Mouse (Mus musculus) spleen, embryonic (tissue): ENCODE measurements at regions not wholly inside any gene's neighbourhood (a gene's known extent, or its start where the extent isn't known, plus 50 kb on each side); places are given as distances from the start of the nearest gene placed in this dataset.
"Not testable (repeated sequence)": the region's sequence is repeated elsewhere in the genome, so short reads cannot be mapped to it uniquely, and the experiment has no call there.

ENCODE experiments used
- CTCF ChIA-PET: fragments of 350-600 bp; sonication (Branson Sonifier 250); formaldehyde crosslinking; loops from one replicate; lab custom pipeline; 2022; lab: Charles Lee

DNA sequence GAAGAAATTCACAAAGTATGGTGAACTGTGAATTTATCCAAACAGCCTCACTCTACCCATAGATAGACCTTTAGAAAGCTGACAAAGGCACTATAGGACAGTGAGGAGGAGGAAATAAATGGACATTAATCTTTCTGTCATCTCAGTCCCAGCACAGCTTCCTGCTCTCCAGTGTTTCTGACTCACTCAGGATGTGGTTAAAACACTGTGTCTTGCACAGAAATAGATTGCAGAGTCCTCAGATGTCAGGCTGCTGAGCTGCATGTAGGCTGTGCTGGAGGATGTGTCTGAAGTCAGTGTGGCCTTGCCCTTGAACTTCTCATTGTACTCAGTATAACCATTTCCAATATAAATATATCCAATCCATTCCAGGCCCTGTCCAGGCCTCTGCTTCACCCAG lies 735.6 kb upstream of the Zfp386 start:
- CTCF ChIA-PET = no interaction called here

DNA sequence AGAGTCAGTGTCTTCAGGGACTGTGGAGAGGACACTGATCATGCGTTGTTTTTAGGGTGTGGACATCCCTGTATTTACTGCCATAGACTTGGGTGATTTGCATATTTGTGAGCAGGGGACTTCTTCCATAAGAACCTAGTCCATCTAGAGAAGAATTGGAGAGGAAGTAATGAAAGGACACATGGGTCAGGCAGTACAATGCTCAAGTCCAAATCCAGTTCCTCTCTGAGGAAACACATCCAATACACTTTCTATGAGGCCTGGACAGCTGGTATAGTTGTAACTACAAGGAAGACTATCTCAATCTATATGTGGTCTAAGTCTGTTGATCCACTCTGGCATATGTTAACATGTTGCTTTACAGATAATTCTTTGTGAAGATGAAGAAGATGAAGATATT lies 734.9 kb upstream of the Zfp386 start:
- CTCF ChIA-PET = not testable (repeated sequence)

DNA sequence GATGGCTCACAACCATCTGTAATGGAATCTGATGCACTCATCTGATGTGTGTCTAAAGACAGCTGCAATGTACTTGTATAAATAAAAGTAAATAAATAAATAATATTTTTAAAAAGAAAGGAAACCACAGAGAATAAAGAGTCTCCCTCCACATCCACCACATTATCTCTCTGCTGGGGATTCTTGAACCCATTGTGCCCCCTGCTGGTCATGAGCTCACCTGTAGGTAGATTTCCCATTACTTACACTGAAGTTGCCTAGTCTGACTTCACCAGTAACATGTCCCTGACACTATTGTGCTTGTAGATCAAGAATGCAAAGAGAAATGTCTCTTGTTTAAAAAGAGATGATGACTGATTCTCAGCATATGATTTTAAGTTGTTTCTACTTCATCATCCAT lies 726.9 kb upstream of the Zfp386 start:
- CTCF ChIA-PET = not testable (repeated sequence)

DNA sequence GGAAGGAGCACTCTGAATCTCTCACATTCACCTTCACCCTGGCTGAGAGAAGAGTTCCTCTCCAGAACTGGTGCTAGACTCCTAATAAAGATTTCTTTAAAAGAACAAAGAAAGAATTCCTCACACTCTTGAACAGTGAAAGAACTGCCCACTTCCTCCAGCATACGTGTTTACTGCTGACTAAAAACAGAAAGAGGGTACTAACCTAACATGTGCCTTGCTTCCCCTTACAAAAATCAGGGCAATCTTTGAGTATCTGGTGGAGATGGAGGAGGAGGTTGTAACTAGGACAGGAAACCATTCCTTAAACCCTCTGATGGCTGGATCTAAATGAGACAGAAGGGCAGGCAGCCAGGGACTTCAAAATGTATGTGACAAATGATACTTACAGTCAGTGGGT lies 719.1 kb upstream of the Zfp386 start:
- CTCF ChIA-PET = no interaction called here

DNA sequence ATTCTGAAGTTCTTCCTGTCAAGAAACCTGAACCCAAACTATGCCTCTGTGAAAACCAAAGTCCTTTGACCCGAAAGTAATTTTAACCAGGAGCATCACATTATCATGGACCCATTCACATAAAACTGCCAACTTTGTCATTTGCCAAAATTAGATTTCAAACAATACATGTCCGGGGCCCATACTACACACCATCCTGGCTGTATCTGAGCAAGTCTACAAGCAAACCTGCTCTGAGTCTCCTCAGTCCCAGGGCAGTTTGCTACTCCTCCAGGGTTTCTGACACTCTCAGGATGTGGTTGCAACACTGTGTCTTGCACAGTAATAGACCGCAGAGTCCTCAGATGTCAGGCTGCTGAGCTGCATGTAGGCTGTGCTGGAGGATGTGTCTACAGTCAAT lies 712.8 kb upstream of the Zfp386 start:
- CTCF ChIA-PET = not testable (repeated sequence)

DNA sequence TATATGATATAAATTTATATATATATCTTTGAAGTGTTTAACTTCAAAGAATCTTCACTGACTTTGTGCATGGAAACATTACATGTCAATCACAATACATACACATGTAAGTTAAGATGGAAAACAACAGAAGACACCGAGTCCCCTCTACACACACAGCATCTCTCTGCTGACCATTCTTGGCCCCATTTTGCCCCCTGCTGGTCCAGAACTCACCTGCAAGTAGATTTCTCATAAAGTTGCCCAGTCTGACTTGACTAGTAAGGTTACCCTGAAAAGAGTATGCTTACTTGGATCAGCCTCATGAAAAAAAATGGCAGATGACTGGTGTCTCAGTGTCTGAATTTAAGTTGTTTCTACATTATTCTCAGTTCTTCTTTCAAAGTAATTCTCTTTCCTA lies 710.9 kb upstream of the Zfp386 start:
- CTCF ChIA-PET = no interaction called here

DNA sequence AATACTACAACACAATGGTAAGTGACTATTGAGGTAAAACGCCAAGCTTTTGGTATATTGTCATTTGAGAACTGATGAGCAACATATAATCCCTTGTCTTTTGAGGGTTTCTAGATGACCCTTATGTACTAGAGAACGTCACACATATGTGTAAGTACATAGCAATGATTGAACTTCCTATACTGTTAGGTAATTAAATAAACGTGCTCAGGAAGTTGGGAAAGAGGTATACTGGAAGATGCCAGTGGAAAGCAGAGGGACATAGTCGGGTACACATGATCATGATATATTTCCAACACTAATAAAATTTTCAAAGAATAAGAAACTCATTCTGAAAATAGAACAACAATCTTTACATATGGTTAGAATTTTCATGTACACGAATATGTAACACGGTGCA lies 701.4 kb upstream of the Zfp386 start:
- CTCF ChIA-PET = not testable (repeated sequence)

DNA sequence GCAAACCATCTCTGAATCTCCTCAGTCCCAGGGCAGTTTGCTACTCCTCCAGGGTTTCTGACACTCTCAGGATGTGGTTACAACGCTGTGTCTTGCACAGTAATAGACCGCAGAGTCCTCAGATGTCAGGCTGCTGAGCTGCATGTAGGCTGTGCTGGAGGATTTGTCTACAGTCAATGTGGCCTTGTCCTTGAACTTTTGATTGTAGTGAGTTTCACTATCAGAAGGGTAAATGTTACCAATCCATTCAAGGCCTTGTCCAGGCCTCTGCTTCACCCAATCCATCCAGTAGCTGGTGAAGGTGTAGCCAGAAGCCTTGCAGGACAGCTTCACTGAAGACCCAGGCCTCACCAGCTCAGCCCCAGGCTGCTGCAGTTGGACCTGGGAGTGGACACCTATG lies 688.5 kb upstream of the Zfp386 start:
- CTCF ChIA-PET = not testable (repeated sequence)

DNA sequence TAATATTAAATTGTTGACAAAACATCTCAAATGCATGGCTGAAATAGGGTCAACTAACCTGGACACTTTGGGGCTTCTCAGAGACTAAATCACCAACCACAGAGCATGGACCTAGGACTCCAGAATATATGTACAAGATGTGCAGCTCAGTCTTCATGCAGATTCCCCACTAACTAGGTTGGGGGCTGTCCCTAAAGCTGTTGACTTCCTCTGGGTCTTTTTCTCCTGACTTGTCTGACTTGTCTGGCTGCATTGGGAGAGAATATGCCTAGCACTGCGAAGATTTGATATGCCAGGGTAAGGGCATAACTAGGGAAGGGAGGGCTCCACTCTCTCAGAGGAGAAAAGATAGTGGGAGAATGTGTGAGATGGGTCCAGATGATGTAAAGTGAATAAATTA lies 681.9 kb upstream of the Zfp386 start:
- CTCF ChIA-PET = not testable (repeated sequence)

DNA sequence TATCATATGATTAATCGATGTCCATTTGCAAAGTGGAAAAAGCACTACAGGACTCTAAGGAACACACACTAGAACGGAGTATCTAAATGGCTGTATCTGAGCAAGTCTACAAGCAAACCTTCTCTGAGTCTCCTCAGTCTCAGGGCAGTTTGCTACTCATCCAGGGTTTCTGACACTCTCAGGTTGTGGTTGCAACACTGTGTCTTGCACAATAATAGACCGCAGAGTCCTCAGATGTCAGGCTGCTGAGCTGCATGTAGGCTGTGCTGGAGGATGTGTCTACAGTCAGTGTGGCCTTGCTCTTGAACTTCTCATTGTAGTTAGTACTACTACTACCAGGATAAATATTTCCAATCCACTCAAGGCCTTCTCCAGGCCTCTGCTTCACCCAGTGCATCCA lies 675.7 kb upstream of the Zfp386 start:
- CTCF ChIA-PET = not testable (repeated sequence)

DNA sequence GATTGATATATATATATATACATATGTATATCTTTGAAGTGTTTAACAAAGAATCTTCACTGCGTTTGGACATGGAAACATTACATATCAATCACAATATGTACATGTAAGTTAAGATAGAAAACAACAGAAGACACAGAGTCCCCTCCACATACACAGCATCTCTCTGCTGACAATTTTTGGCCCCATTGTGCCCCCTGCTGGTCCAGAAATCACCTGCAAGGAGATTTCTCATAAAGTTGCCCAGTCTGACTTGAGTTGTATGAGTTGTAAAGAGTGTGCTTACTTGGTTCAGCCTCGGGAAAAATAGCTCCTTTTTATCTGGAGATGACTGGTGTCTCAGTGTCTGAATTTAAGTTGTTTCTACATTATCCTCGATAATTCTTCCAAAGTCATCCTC lies 674.5 kb upstream of the Zfp386 start:
- CTCF ChIA-PET = not testable (repeated sequence)

DNA sequence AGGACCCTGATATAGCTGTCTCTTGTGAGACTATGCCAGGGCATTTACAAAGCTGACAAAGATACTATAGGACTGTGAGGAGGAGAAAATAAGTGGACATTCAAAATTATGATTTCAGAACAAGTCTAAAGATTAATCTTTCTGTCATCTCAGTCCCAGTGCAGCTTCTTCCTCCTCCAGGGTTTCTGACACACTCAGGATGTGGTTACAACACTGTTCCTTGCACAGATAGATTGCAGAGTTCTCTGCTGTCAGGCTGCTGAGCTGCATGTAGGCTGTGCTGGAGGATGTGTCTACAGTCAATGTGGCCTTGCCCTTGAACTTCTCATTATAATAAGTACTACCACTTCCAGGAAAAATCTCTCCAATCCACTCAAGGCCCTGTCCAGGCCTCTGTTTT lies 661.0 kb upstream of the Zfp386 start:
- CTCF ChIA-PET = not testable (repeated sequence)

DNA sequence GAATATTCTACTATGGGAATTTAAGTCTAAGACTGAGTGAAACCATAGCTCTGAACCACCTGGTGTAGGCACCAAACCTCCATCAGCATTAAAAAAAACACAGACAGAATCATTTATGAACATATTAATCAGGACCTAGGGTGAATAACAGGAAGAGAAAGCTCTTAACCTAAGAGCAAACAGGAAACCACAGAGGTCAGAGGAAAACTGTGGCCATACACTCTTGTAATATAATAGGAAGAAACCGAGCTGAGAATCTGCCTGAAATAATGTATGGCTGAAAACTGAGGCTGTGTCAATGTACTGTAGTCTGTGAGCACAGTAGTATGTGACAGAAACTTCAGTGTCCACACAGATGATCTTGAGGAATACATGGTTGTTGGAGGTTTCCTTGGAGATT lies 643.4 kb upstream of the Zfp386 start:
- CTCF ChIA-PET = no interaction called here

DNA sequence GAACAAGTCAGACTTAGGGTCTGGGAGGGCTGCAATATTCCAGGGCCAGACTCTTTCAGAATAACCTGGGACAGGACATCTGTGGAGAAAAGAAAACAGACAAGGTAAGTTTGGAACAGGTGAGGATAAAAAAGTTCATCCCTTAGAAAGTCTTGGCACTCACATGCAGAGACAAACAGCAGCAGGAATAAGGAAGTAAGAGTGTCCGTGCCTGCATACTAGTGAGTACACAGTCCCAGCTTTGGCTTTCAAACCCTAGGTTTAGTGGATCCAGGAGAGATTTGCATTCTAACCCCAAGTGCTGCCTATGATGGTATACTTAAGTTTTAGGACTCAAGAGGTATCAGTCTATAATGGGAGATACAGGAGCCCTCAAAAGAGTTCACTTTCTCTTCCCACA lies 642.9 kb upstream of the Zfp386 start:
- CTCF ChIA-PET = no interaction called here

DNA sequence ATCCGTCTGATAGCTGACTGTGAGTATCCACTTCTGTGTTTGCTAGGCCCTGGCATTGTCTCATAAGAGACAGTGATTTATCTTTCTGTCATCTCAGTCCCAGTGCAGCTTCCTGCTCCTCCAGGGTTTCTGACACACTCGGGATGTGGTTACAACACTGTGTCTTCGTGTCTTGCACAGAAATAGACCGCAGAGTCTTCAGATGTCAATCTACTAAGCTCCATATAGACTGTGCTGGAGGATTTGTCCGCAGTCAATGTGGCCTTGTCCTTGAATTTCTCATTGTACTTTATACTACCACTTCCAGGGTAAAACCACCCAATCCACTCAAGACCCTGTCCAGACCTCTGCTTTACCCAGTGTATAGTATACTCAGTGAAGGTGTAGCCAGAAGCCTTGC lies 601.3 kb upstream of the Zfp386 start:
- CTCF ChIA-PET = not testable (repeated sequence)

DNA sequence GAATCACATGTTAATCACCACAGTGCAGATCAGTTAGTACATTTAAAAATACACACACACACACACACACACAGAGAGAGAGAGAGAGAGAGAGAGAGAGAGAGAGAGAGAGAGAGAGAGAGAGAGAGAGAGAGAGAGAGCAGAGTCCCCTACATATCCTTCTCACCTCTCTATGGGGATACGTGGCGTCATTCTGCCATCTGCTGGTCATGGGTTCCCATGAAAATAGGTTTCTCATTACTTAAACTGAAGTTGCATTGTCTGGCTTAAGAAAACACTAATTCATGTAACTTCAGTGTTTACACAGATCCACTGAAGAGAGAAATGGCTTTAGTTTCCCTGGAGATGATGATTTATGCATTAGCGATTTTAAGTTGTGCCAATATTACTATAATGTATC lies 594.9 kb upstream of the Zfp386 start:
- CTCF ChIA-PET = not testable (repeated sequence)

DNA sequence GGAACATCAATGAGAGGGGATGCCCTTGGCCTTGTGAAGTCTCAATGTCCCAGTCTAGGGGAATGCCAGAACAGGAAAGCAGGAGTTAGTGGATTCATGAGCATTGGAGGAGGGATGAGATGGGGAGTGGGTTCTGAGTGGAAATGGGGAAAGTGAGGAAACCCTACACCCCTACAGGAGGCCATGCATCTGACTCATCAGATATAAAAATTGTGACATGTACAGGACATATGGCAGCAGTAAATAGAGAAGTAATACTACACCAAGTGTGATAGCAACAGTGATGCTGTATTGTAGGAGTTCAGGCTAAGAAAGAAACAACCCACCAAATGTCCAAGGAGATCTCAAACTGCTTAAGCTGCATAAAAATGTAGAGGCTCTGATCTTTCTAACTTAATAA lies 582.7 kb upstream of the Zfp386 start:
- CTCF ChIA-PET = not testable (repeated sequence)

DNA sequence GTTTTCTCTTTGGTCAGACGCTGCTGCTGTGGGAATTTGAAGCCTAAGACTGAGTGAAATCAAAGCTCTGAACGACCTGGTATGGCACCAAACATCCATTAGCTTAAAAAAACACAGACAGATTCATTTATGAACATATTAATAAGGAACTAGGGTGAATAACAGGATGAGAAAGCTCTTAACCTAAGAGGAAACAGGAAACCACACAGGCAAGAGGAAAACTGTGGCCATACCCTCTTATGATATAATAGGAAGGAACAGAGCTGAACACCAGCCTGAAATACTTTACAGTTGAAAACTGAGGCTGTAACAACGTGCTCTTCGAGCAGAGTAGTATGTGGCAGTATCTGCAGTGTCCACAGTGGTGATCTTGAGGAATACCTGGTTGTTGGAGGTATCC lies 579.5 kb upstream of the Zfp386 start:
- CTCF ChIA-PET = not testable (repeated sequence)

DNA sequence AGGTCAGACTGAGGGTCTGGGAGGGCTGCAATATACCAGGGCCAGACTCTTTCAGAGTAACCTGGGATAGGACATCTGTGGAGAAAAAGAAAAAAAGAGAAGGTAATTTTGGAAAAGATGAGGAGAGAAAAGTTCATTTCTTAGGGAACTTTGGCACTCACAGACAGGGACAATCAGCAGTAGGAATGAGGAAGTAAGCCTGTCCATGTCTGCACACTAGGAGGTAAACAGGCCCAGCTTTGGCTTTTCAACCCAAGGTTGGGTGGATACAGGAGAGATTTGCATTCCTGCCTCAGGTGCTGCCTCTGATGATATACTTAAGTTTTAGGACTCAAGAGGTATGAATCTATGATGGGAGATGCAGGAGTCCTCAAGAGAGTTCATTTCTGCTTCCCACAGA lies 579.0 kb upstream of the Zfp386 start:
- CTCF ChIA-PET = not testable (repeated sequence)

DNA sequence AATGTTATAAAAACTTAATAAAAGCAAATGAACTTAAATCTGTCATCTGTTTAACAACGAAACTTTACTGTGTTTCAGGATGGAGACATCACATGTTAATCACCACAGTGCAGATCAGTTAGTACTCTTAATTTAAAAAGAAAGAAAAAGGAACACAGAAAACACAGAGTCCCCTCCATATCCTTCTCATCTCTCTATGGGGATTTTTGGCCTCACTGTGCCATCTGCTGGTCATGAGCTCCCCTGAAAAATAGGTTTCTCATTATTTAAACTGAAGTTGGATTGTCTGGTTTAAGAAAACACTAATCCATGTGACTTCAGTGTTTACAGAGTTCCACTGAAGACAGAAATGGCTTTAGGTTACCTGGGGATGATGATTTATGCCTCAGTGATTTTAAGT lies 548.7 kb upstream of the Zfp386 start:
- CTCF ChIA-PET = no interaction called here

DNA sequence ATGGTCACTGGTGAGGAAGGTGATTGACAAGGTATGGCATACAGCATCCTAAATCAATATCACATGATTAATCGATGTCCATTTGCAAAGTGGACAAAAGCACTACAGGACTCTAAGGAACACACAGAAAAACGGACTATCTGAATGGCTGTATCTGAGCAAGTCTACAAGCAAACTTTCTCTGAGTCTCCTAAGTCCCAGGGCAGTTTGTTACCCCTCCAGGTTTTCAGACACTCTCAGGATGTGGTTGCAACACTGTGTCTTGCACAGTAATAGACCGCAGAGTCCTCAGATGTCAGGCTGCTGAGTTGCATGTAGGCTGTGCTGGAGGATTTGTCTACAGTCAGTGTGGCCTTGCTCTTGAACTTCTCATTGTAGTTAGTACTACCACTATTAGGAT lies 540.2 kb upstream of the Zfp386 start:
- CTCF ChIA-PET = not testable (repeated sequence)

DNA sequence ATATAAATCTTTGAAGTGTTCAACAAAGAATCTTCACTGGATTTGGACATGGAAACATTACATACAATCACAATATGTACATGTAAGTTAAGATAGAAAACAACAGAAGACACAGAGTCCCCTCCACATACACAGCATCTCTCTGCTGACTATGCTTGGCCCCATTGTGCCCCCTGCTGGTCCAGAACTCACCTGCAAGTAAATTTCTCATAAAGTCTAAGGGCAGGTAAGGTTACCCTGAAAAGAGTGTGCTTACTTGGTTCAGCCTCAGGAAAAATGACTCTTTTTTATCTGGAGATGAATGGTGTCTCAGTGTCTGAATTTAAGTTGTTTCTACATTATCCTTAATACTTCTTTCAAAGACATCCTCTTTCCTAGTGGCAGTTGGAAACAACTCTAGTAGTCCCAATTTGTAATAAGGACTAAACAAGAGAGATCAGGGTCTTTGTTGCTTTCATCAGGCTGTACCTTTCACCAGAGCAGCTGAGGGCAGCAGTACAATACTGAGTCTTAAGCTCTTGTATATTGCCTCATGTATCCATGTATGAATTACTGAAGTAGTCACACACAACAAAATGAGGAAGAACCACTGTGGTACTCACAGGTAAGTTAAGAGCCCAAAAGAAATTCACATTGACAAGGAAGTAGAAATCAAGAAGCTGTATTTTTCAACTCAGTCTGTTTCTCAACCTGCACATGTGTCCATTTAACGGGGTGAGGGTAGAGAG lies 538.7 kb upstream of the Zfp386 start:
- CTCF ChIA-PET = not testable (repeated sequence)

DNA sequence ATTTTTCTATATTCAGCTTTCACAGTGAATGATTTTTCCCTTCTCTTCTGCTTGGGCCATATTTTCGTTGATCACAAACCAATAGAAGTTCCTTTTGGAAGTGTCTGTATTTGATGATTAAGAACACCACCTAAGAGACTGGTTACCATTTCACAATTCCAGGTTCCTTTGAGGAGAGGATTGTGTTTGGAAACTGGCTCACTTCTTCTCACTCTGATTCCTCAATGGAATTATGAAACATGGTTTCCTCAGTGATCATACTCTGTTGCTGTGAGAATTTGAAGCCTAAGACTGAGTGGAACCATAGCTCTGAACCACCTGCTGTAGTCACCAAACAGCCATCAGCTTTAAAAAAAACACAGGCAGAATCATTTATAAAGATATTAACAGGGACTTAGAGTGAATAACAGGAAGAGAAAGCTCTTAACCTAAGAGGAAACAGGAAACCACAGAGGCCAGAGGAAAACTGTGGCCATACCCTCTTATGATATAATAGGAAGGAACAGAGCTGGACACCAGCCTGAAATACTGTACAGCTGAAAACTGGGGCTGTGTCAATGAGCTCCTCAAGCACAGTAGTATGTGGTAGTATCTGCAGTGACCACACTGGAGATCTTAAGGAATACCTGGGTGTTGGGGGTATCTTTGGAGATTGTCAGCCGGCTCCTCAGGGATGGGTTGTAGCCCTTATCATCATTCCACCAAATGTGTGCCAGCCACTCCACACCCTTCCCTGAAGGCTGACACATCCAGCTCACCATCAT lies 528.6 kb upstream of the Zfp386 start:
- CTCF ChIA-PET = not testable (repeated sequence)

DNA sequence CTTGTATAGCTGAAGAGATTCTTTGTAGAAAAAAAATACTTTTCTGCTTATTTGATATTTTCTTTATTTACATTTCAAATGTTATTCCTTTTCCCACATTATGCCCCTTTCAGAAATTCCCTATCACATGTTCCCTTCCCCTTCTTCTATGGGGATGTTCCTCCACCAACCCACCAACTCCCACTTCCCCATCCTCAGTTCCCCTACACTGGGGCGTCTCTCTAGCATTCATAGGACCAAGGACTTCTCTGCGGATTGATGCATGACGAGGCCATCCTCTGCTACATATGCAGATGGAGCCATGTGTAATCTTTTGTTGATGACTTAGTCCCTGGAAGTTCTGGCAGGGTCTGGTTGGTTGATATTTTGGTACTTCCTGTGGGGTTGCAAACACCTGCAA lies 520.5 kb upstream of the Zfp386 start:
- CTCF ChIA-PET = no interaction called here
